Mouse (Mus musculus) embryonic stem cell, embryonic (primary cell): Measurements from ENCODE around the gene Nmral1.

ENCODE experiments used
- CTCF ChIA-PET, 4 experiments: fragments of 300-600 bp in 2 of 4; fragments of 350-600 bp in 2 of 4; sonication (Branson Sonifier 250); formaldehyde crosslinking; loops; one replicate each; lab custom pipeline; 2022; ENCODE audit warnings: inconsistent platforms in 2 of 4; lab: Charles Lee
- POLR2A ChIA-PET, 4 experiments: fragments of 300-600 bp in 2 of 4; fragments of 350-600 bp in 2 of 4; sonication (Branson Sonifier 250); formaldehyde crosslinking; loops; one replicate each; lab custom pipeline; 2022; ENCODE audit warnings: antibody characterized with exemption in 4 of 4, inconsistent platforms in 1 of 4; lab: Charles Lee

Nmral1 gene

GRCm38 (mm10) chr16:4683193-4683580 lies 36.0 kb downstream of the Nmral1 start:
- ChIA-PET POLR2A (interaction anchor here in 2 of 4 experiments (0.7 to 2.1 kb wide), 8 partner anchors 16 to 197 kb away, joined by 3 to 16 read pairs (median 4); partner anchors contain the start of genes Pam16 (in 1 of the 2) and Ubald1 (in 1 of the 2)), CTCF (interaction anchor here in 3 of 4 experiments (1.5 to 1.8 kb wide), 3 partner anchors 16 kb away, joined by 4 to 5 read pairs (median 5); no protein-coding TSS in a partner anchor)

DNA sequence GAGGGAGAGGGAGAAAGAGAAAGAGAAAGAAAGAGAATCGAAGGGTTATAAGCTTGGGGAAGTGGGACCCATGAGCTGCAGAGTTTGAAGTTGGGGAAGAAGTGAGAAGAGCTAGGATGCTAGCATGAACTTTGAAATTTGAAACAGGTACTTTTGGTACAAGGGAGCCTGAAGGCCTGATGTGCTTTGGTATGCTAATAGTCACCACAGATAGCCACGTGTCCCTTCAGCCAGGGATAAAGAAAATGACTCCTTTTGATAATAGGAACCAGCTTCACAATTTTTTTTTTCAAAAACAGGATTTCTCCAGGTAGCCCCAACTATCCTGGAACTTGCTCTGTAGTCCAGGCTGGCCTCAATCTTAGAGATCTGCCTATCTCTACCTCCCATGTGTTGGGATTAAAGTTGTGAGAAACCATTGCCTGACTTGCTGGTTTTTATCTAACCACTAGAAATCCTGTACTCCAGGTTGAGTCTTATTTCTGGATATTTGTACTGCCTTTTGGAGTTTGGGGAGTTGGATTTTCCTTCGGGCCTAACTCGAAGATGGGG lies 36.5 kb downstream of the Nmral1 start:
- POLR2A ChIA-PET = interaction anchor here (0.6 to 2.1 kb wide), 16 partner anchors 12 to 331 kb away, joined by 3 to 16 read pairs (median 4); partner anchors contain the start of genes Ubald1 (in 3 of the 4), Hmox2 (in 1 of the 4), Pam16 (in 1 of the 4) and Rogdi (in 1 of the 4)
- CTCF ChIA-PET = interaction anchor here (1.4 to 1.8 kb wide), 4 partner anchors 16 to 52 kb away, joined by 3 to 5 read pairs (median 4); no protein-coding TSS in a partner anchor

DNA sequence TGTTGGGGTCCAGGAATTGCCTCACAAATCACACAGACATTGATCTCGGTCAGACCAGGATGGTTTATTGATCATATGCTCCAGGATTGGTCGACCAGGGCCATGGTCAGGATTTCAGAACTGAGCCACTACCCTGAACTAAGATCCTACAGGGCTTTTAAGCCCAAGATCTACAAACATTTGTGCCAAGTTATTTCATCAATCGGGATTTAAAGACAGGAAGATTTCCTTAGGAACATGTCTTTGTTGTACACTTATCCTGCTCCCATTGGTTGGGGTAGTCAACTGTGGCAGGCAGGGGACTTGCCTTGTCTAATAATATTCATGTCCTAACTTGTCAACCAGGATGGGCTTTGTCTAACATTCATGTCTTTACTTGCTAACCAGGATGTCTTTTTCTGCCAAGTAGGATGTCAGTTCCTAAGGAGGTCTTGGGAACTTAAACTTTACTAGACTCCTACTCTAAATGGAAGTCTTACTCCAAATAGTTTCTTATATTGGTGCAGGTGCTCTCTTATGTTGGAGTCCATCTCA lies 38.2 kb downstream of the Nmral1 start:
- ChIA-PET CTCF (interaction anchor here in 2 of 4 experiments (0.6 to 2.5 kb wide), 2 partner anchors 12 to 86 kb away, joined by 4 to 32 read pairs; partner anchors contain the start of gene Glis2 (in 1 of the 2)), POLR2A (interaction anchor here (0.6 to 2.9 kb wide), 17 partner anchors 17 to 201 kb away, joined by 3 to 21 read pairs (median 5); partner anchors contain the start of genes Ubald1 (in 2 of the 4), Hmox2 (in 1 of the 4), Pam16 (in 1 of the 4) and Tfap4 (in 1 of the 4))

DNA sequence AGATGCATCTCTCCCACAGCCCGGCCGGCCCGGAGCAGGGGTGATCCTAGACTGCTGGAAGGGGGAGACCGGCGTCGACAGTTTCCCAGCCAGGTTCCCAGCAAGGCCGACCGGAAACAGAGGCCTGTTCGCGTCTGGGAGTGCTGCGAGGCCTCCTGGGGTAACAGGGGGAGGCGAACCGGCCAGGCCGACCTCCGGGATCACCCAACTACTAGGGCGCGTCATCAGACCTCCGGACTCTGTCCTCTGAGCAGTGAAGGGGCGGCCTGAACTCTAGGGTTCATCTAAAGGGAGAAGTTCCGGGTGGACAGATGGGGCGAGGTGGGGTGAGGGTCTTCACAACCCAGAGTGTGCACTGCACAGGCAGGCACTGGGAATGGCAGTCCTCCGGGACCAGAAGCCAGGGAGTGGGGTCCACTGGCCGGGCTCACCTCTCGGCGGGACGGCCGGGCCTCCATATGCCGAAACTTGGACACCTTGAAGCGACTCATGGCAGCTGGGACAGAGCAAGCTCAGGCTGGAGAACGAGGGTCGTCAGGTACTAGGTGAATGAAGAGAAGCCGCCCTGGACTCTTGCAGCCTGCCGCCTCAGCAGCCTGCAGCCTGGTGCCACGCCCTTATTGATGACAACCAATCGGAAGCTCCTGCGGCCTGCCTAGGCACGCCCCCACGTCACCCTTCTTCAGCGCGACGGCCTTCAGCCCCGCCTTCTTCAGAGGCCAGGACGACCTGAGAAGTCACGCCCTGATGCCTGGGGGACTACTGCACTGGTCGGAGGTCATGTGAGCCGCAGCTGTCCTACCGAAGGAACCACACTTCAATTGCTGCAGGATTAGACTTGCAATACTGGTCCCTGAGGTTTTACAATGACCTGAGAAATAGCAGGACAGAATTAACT lies 39.8 kb downstream of the Nmral1 start, which contains the start of gene Coro7:
Coro7 (minus strand) TSS at position 657 of the 898 bp plus-strand sequence.
- ChIA-PET CTCF (interaction anchor here in 3 of 4 experiments (0.6 to 2.5 kb wide), 14 partner anchors 11 to 363 kb away, joined by 3 to 32 read pairs (median 3); no protein-coding TSS in a partner anchor), POLR2A (interaction anchor here (0.6 to 2.9 kb wide), 87 partner anchors 9 to 676 kb away, joined by 3 to 26 read pairs (median 4); partner anchors contain the start of genes Srl (in 3 of the 4), Ubald1 (in 3 of the 4), Cdip1 (in 2 of the 4) and Dnaja3 (in 2 of the 4))

- ChIA-PET CTCF (interaction anchor here in 2 of 4 experiments (1.2 to 1.3 kb wide), 3 partner anchors 11 to 71 kb away, joined by 3 read pairs; no protein-coding TSS in a partner anchor), POLR2A (interaction anchor here in 2 of 4 experiments (0.6 to 2.9 kb wide), 5 partner anchors 11 to 202 kb away, joined by 3 to 19 read pairs (median 4); partner anchors contain the start of gene Ubald1 (in 1 of the 2))
Observed at GRCm38 (mm10) chr16:4678080-4678479, 41.1 kb downstream of the Nmral1 start.

DNA sequence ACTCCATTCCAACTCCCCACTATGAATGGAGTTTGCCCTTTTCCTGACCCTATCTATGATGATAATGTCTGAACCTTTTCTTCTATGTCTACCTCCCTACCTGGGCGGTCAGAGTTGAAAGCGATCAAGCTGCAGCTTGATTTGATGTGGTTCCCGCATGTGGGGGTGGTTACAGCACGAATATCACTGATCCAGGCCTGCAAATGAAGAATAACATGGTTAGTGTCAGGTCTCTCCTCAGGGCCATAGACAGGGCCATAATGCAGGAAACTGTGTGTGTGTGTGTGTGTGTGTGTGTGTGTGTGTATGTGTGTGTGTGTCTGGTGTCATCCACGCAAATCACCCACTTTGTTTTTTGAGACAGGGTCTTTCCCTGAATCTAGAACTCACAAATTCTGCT lies 42.3 kb downstream of the Nmral1 start:
- ChIA-PET CTCF (interaction anchor here in 2 of 4 experiments (1.2 to 1.3 kb wide), 3 partner anchors 9 to 69 kb away, joined by 3 read pairs; no protein-coding TSS in a partner anchor), POLR2A (interaction anchor here in 2 of 4 experiments (0.5 to 2.0 kb wide), 3 partner anchors 10 to 315 kb away, joined by 3 to 4 read pairs (median 3); no protein-coding TSS in a partner anchor)

DNA sequence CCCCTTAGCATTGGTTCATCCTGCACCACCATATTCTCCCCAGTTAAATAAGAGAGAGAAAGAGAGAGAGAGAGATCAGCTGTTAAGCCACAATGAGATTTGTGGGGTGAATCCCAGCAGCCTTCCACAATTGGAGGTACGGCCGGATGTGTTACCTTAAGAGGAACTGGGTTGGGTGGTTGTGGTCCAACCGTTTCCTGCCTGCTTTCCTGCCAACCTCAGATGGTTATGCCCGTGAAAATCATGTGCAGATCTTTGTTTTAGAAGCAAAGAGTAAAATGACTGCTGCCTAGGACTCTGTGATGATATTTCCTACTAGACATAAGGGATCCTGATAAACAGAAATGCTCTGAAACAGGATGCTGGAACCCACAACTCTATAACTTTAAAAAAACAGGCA lies 45.1 kb downstream of the Nmral1 start:
- POLR2A ChIA-PET = no interaction called here
- CTCF ChIA-PET = interaction anchor here in 1 of 4 experiments (0.5 kb wide), 1 partner anchor 107 kb away, joined by 3 read pairs; no protein-coding TSS in a partner anchor

DNA sequence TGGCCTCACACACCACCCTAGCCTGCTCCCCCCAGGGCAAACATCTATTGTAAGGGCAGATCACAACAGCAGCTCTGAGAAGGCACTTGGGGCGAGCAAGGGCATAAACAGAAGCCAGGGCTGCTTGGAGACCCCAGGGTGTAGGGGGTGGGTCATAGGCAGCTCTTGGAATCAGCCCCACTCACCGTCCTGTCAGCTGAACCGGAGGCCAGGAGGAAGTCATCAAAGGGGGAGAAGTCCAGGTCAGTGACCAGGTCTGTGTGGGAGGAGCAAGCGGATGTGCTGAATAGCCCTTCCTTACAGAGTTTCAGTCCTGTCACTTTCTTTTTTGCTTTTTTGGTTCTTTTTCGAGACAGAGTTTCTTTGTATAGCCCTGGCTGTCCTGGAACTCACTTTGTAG lies 48.8 kb downstream of the Nmral1 start:
- CTCF ChIA-PET = interaction anchor here in 2 of 4 experiments (0.6 to 4.9 kb wide), 8 partner anchors 9 to 354 kb away, joined by 3 to 117 read pairs (median 4); partner anchors contain the start of gene Coro7 (in 1 of the 2)
- POLR2A ChIA-PET = interaction anchor here in 2 of 4 experiments (0.8 to 1.9 kb wide), 5 partner anchors 9 to 241 kb away, joined by 3 to 8 read pairs (median 3); partner anchors contain the start of gene Coro7 (in 2 of the 2)

DNA sequence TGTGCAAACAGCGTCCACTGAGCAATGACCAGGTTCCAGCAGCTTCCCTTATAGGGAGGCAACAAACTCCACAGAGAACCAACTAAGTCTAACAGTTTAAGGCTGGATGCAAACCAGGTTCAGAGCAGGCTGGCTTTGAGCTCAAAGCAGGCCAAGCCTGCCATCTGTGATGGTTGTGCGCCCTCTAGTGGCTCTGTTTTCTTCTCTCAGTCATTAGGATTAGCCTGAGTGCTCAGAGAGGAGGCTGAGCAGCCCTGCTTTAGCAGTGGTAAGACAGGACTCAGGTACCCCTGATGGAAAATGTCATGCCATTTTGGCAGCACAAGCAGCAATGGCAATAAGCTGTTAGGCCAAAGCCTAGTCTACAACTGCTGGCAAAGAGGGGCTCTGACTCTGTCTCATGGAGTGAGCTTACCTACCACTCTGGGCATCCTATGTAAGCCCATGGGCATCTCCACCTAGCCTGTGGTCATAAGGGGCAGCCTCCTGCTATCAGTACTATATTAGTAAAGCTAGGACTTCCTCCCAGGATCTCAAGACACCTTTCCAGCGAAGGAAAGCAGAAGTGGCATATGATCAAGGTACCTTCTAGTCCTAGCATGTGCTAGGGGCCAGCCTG lies 51.9 kb downstream of the Nmral1 start:
- ChIA-PET POLR2A (interaction anchor here (0.6 to 3.3 kb wide), 51 partner anchors 9 to 480 kb away, joined by 3 to 34 read pairs (median 4); partner anchors contain the start of genes Coro7 (in 3 of the 4), Dnaja3 (in 1 of the 4), Glis2 (in 1 of the 4) and Hmox2 (in 1 of the 4)), CTCF (interaction anchor here (0.5 to 4.9 kb wide), 132 partner anchors 8 to 786 kb away, joined by 3 to 118 read pairs (median 4); partner anchors contain the start of genes Coro7 (in 3 of the 4), Pam16 (in 2 of the 4), Tfap4 (in 2 of the 4) and Cdip1 (in 1 of the 4))

DNA sequence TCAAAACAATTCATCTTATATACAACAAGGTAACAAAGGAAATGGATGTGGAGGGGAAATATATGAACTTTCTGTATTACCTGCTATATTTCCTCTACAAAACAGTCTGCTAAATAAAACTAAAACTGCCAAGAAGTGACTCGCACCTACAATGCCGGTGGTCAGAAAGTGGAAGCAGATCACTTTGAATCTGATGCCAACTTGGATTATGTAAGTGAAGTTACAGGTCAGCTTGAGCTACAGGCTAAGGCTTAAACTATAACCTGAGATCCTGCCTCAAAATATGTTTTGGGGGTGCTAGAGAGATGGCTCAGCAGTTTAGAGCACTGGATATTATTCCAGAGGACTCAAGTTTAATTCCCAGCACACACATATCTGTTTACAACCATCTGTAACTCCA lies 53.4 kb downstream of the Nmral1 start:
- ChIA-PET POLR2A (interaction anchor here in 2 of 4 experiments (1.6 to 2.9 kb wide), 3 partner anchors 36 to 43 kb away, joined by 3 to 21 read pairs (median 15); no protein-coding TSS in a partner anchor), CTCF (interaction anchor here in 3 of 4 experiments (0.6 to 3.8 kb wide), 5 partner anchors 11 to 646 kb away, joined by 4 to 118 read pairs (median 23); no protein-coding TSS in a partner anchor)

- ChIA-PET CTCF (no interaction called here), POLR2A (interaction anchor here in 3 of 4 experiments (0.5 to 1.6 kb wide), 10 partner anchors 11 to 415 kb away, joined by 3 to 6 read pairs (median 4); partner anchors contain the start of genes Coro7 (in 2 of the 3), Cdip1 (in 1 of the 3) and Ubald1 (in 1 of the 3))
Observed at GRCm38 (mm10) chr16:4663806-4664205, 55.4 kb downstream of the Nmral1 start.

DNA sequence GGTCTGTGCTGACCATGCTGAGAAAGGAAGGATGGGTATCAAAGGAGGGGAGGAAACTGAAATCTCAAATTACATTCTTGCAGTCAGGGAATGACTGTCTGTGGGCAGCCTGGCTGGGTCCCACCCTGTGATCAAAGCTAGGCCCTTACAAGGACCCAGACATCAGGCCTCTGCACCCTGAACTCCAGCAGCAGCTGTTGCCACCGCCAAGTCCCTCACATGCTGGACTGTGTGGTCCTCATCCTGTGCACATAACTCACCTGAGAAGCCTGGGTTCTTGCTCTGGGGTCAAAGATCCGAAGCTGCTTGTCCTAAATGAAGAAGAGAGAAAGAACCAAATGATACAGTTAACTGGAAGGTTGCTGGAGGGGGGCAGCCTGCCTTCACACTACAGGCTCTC lies 57.6 kb downstream of the Nmral1 start:
- ChIA-PET CTCF (no interaction called here), POLR2A (interaction anchor here in 1 of 4 experiments (1.0 to 1.4 kb wide), 3 partner anchors 20 to 120 kb away, joined by 3 to 5 read pairs (median 3); partner anchors contain the start of gene Srl)
